Mouse (Mus musculus): ENCODE measurements around the gene Ugt1a7c. TPM values are rescaled to one million over a fixed set of nuclear protein-coding genes. Genes with fewer than 3 reads are reported as not detected.
"Not testable (repeated sequence)": the region's sequence is repeated elsewhere in the genome, so short reads cannot be mapped to it uniquely, and the experiment has no call there.

Ugt1a7c gene
- polyA plus RNA-seq (2014; fragmentation: Nextera tagmentation; extraction: Ambion mirVana) = 3.0 and 4.7 TPM in 2 replicates

DNA sequence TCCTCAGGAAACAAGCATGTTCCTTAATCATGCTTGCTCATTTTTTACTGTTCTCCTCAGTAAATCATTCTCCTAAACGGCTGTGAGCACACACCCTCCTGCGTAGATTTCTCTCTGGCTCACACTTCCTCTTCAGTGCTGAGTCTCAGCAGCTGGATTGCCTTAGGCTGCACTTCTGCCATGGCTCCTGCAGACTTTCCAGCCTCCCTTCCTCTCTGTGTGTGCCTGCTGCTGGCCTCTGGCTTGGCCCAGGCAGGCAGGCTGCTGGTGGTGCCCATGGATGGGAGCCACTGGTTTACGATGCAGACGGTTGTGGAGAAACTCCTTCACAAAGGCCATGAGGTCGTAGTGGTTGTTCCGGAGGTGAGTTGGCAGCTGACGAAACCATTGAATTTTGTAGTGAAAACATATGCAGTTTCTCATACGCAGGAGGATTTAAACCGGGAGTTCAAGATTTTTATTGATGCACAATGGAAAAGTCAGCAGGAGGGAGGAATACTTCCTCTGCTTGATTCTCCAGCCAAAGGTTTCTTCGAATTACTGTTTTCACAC, at the start of gene Ugt1a7c:
Gene Ugt1a7c (plus strand): TSS at position 122 of the 552 bp plus-strand sequence.
- peak within 1 kb of the TSS; percentile 8; the same call in 1 of the 2 replicates for H3K4me3 ChIP-seq (ENCODE audit: low read depth, low read length)
- ATAC-seq (ENCODE audit: insufficient number of reproducible peaks, insufficient read depth, low FRiP score, low read depth) = 0 out of 2 replicates have a peak, but pooled peaks have one; percentile 58
- H3K4me1 ChIP-seq (ENCODE audit: control insufficient read depth, insufficient read depth, low read length) = 0 out of 2 replicates have a peak, but pooled peaks cover 5% of the 10 kb centered on the region
- H3K27me3 ChIP-seq (ENCODE audit: control insufficient read depth, insufficient read depth, low read length) = no peaks in the 10 kb centered on the region
- no peaks in the 10 kb centered on the region for H3K9me3 ChIP-seq (ENCODE audit: control insufficient read depth, low read depth, low read length)
- no peaks in the 10 kb centered on the region for H3K36me3 ChIP-seq (ENCODE audit: control insufficient read depth, insufficient read depth, low read length)
- WGBS = 30% methylated on average over 10 of the region's 10 CpGs
- peak within 1 kb of the TSS; percentile 32 for H3K4me2 ChIP-seq (replicated peaks; ENCODE audit: low read depth, low read length)
- peak within 1 kb of the TSS; percentile 87 for H3K27ac ChIP-seq (ENCODE audit: low read length)
- H3K9ac ChIP-seq (replicated peaks; ENCODE audit: low read depth, low read length) = no peak within 1 kb of the TSS

GRCm38 (mm10) chr1:88047408-88047807, 47.5 kb upstream of the Ugt1a7c start:
- H3K4me2 ChIP-seq (replicated peaks; ENCODE audit: low read depth, low read length); H3K27ac ChIP-seq (ENCODE audit: low read length); H3K9me3 ChIP-seq (ENCODE audit: control insufficient read depth, low read depth, low read length); H3K36me3 ChIP-seq (ENCODE audit: control insufficient read depth, insufficient read depth, low read length); H3K27me3 ChIP-seq (ENCODE audit: control insufficient read depth, insufficient read depth, low read length); H3K9ac ChIP-seq (replicated peaks; ENCODE audit: low read depth, low read length); ATAC-seq (ENCODE audit: insufficient number of reproducible peaks, insufficient read depth, low FRiP score, low read depth); H3K4me3 ChIP-seq (ENCODE audit: low read depth, low read length); H3K4me1 ChIP-seq (ENCODE audit: control insufficient read depth, insufficient read depth, low read length): not testable (repeated sequence)
- WGBS = 91% methylated on average over 2 of the region's 2 CpGs

- H3K27ac ChIP-seq (ENCODE audit: low read length) = no peak within 1 kb of the TSS
- H3K27me3 ChIP-seq (ENCODE audit: control insufficient read depth, insufficient read depth, low read length) = no peaks in the 10 kb centered on the region
- WGBS = 74% methylated on average over 1 of the region's 1 CpGs
- H3K9me3 ChIP-seq (ENCODE audit: control insufficient read depth, low read depth, low read length) = no peaks in the 10 kb centered on the region
- no peak within 1 kb of the TSS for H3K4me2 ChIP-seq (replicated peaks; ENCODE audit: low read depth, low read length)
- H3K9ac ChIP-seq (replicated peaks; ENCODE audit: low read depth, low read length) = no peak within 1 kb of the TSS
- H3K4me3 ChIP-seq (ENCODE audit: low read depth, low read length) = no peak within 1 kb of the TSS
- H3K4me1 ChIP-seq (ENCODE audit: control insufficient read depth, insufficient read depth, low read length) = no peaks in the 10 kb centered on the region
- ATAC-seq (ENCODE audit: insufficient number of reproducible peaks, insufficient read depth, low FRiP score, low read depth) = no peak
- no peaks in the 10 kb centered on the region for H3K36me3 ChIP-seq (ENCODE audit: control insufficient read depth, insufficient read depth, low read length)
These were observed 39.8 kb upstream of the Ugt1a7c start, which contains the start of gene Ugt1a10 for GRCm38 (mm10) chr1:88055088-88055487. TSS of gene Ugt1a10 (plus strand) at chr1:88055388.

- not testable (repeated sequence) for H3K4me1 ChIP-seq (ENCODE audit: control insufficient read depth, insufficient read depth, low read length); H3K27ac ChIP-seq (ENCODE audit: low read length); ATAC-seq (ENCODE audit: insufficient number of reproducible peaks, insufficient read depth, low FRiP score, low read depth); H3K27me3 ChIP-seq (ENCODE audit: control insufficient read depth, insufficient read depth, low read length); H3K4me2 ChIP-seq (replicated peaks; ENCODE audit: low read depth, low read length); H3K9me3 ChIP-seq (ENCODE audit: control insufficient read depth, low read depth, low read length); H3K9ac ChIP-seq (replicated peaks; ENCODE audit: low read depth, low read length); H3K4me3 ChIP-seq (ENCODE audit: low read depth, low read length); H3K36me3 ChIP-seq (ENCODE audit: control insufficient read depth, insufficient read depth, low read length)
- 81% methylated on average over 1 of the region's 2 CpGs for WGBS
These were observed 28.3 kb upstream of the Ugt1a7c start for GRCm38 (mm10) chr1:88066472-88067102.

DNA sequence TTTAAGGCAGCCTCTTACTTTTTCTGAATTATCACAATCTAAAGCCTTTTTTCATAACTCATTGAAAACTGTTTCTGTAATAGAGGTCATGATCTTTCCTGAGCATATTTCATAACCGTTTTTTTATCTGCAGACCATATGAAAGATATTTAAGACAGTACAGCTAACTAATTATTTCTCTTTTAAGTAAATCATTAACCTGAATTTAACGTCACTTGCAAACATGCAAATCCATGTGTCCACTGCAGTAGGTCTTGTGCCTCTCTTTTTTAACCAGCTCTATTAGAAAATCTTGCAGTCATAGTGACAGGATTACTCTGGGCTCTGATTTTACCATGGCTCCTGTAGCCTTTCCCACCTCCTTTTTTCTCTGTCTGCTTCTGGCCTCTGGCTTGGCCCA, 24.4 kb upstream of the Ugt1a7c start, which contains the start of gene Ugt1a9:
Gene Ugt1a9 (plus strand): TSS at position 306 of the 400 bp plus-strand sequence.
- H3K27ac ChIP-seq (ENCODE audit: low read length) = no peak within 1 kb of the TSS
- no peaks in the 10 kb centered on the region for H3K27me3 ChIP-seq (ENCODE audit: control insufficient read depth, insufficient read depth, low read length)
- no peak within 1 kb of the TSS for H3K4me2 ChIP-seq (replicated peaks; ENCODE audit: low read depth, low read length)
- no peak within 1 kb of the TSS for H3K9ac ChIP-seq (replicated peaks; ENCODE audit: low read depth, low read length)
- ATAC-seq (ENCODE audit: insufficient number of reproducible peaks, insufficient read depth, low FRiP score, low read depth) = no peak
- H3K36me3 ChIP-seq (ENCODE audit: control insufficient read depth, insufficient read depth, low read length) = no peaks in the 10 kb centered on the region
- H3K9me3 ChIP-seq (ENCODE audit: control insufficient read depth, low read depth, low read length) = no peaks in the 10 kb centered on the region
- H3K4me1 ChIP-seq (ENCODE audit: control insufficient read depth, insufficient read depth, low read length) = no peaks in the 10 kb centered on the region
- WGBS = 49% methylated on average over 2 of the region's 2 CpGs
- H3K4me3 ChIP-seq (ENCODE audit: low read depth, low read length) = no peak within 1 kb of the TSS

GRCm38 (mm10) chr1:88070902-88071301, 24.0 kb upstream of the Ugt1a7c start:
- Histone ChIP-seq H3K9ac (replicated peaks; ENCODE audit: low read depth, low read length) (no peak overlapping the region), H3K4me2 (replicated peaks; ENCODE audit: low read depth, low read length) (no peak overlapping the region), H3K36me3 (ENCODE audit: control insufficient read depth, insufficient read depth, low read length) (no peaks in the 10 kb centered on the region), H3K27ac (ENCODE audit: low read length) (no peak overlapping the region), H3K4me1 (ENCODE audit: control insufficient read depth, insufficient read depth, low read length) (no peaks in the 10 kb centered on the region), H3K4me3 (ENCODE audit: low read depth, low read length) (no peak overlapping the region), H3K27me3 (ENCODE audit: control insufficient read depth, insufficient read depth, low read length) (no peaks in the 10 kb centered on the region), H3K9me3 (ENCODE audit: control insufficient read depth, low read depth, low read length) (no peaks in the 10 kb centered on the region)
- ATAC-seq (ENCODE audit: insufficient number of reproducible peaks, insufficient read depth, low FRiP score, low read depth) = no peak
- 72% methylated on average over 4 of the region's 4 CpGs for WGBS

GRCm38 (mm10) chr1:88074471-88074870, 20.4 kb upstream of the Ugt1a7c start:
- Histone ChIP-seq H3K4me2 (replicated peaks; ENCODE audit: low read depth, low read length) (no peak overlapping the region), H3K9me3 (ENCODE audit: control insufficient read depth, low read depth, low read length) (no peaks in the 10 kb centered on the region), H3K27me3 (ENCODE audit: control insufficient read depth, insufficient read depth, low read length) (no peaks in the 10 kb centered on the region), H3K36me3 (ENCODE audit: control insufficient read depth, insufficient read depth, low read length) (no peaks in the 10 kb centered on the region), H3K27ac (ENCODE audit: low read length) (no peak overlapping the region), H3K4me1 (ENCODE audit: control insufficient read depth, insufficient read depth, low read length) (no peaks in the 10 kb centered on the region), H3K9ac (replicated peaks; ENCODE audit: low read depth, low read length) (no peak overlapping the region), H3K4me3 (ENCODE audit: low read depth, low read length) (no peak overlapping the region)
- WGBS = 74% methylated on average over 2 of the region's 2 CpGs
- no peak for ATAC-seq (ENCODE audit: insufficient number of reproducible peaks, insufficient read depth, low FRiP score, low read depth)

- no peak overlapping the region for H3K27ac ChIP-seq (ENCODE audit: low read length)
- no peaks in the 10 kb centered on the region for H3K4me1 ChIP-seq (ENCODE audit: control insufficient read depth, insufficient read depth, low read length)
- WGBS = 87% methylated on average over 1 of the region's 1 CpGs
- no peak overlapping the region for H3K9ac ChIP-seq (replicated peaks; ENCODE audit: low read depth, low read length)
- H3K4me2 ChIP-seq (replicated peaks; ENCODE audit: low read depth, low read length) = no peak overlapping the region
- no peaks in the 10 kb centered on the region for H3K27me3 ChIP-seq (ENCODE audit: control insufficient read depth, insufficient read depth, low read length)
- no peaks in the 10 kb centered on the region for H3K36me3 ChIP-seq (ENCODE audit: control insufficient read depth, insufficient read depth, low read length)
- H3K4me3 ChIP-seq (ENCODE audit: low read depth, low read length) = no peak overlapping the region
- H3K9me3 ChIP-seq (ENCODE audit: control insufficient read depth, low read depth, low read length) = no peaks in the 10 kb centered on the region
- no peak for ATAC-seq (ENCODE audit: insufficient number of reproducible peaks, insufficient read depth, low FRiP score, low read depth)
These were observed 17.7 kb upstream of the Ugt1a7c start for GRCm38 (mm10) chr1:88077128-88077527.

Data from stomach, embryonic 14.5 days (tissue).